Mouse (Mus musculus): ENCODE data around the gene Lclat1. TPM values are rescaled to one million over a fixed set of nuclear protein-coding genes. Genes with fewer than 3 reads are reported as not detected.

The Lclat1 gene
- polyA plus RNA-seq (2012; rRNA removed): 7.7 and 9.2 TPM in 2 replicates

DNA sequence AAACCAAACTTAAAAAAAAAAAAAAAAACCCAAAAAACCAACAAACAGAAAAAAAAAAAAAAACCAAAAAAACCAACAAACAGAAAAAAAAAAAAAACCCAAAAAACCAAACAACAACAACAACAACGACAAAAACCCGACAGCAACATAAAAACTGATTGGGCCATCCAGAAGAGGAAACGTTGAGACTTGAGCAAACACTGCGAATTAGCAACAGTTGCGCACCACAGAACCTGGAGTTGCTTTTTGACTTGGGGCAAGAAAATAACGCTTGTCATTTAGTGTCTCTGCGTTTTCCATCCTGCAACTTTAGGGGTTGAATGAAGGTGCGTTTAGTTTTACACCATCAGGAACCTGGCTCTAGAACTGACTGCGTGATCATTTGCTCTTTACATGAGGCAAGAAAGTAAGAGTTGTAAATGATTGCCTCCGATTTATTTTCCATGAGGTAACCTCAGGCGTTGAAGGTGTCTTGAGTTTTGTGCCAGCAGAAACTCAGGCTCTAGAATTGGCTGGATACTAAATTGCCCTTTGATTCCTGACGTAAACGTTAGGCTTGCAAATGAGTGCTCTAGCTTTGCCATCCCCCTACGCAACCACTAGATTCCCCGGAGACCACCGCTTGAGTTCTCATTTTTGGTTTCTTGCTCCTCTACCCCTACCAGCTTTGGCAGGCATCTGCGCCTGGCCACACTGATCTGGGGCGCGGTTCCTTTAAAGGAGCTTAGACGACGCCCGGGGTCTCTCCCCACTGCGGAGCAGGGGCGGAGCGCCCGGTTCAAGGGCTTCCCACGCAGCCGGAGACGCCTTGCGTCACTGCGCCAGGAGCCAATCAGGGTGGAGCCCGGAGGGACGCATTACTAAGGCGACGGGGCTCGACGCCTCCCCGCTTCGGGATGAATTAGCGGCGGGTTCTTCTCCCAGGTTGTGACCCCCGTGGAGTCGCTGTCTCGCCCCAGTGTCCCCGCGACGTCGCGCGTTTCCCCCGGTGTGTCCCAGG is at the start of gene Lclat1:
TSS of gene Lclat1 (plus strand) at position 828 of the 1,000 bp plus-strand sequence.
- H3K27ac ChIP-seq (ENCODE audit: control insufficient read depth, insufficient read depth, low read depth, low read length): peak within 1 kb of the TSS; percentile 87

DNA sequence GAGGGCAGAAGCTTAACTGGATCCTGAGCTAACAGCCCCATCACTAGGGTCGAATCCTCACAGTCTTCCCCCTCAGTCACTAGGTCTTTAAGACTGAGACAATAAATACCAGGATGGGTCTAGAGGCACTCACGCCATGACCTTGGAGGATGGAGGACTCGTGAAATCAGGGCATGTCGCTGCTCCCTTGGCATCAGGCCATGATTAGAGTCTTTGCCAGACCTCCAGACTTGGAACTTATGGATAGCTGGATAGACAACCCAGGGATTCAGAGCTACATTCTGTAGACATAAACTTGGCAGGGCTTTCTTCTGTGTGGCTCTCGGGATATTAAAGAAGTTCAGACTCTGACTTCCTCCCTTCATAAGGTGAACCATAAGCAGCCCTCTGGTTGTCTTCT is 49.5 kb upstream of the Lclat1 start:
- no peak overlapping the region for H3K4me3 ChIP-seq (ENCODE audit: control insufficient read depth, low read depth, low read length)
- H3K36me3 ChIP-seq (ENCODE audit: control insufficient read depth, insufficient read depth, low read length): no peaks in the 10 kb centered on the region
- H3K27me3 ChIP-seq (ENCODE audit: control insufficient read depth, insufficient read depth, low read length): no peaks in the 10 kb centered on the region
- no peak for TF ChIP-seq POLR2A (IDR thresholded peaks at IDR 0.05; ENCODE audit: control insufficient read depth, low read depth, low read length)
- TF ChIP-seq CTCF (IDR thresholded peaks at IDR 0.05; ENCODE audit: control insufficient read depth, insufficient read depth, insufficient replicate concordance, low read depth, low read length): no peak
- H3K27ac ChIP-seq (ENCODE audit: control insufficient read depth, insufficient read depth, low read depth, low read length): no peak overlapping the region
- no peaks in the 10 kb centered on the region for H3K4me1 ChIP-seq (ENCODE audit: control insufficient read depth, insufficient read depth, low read length)

More for the DNA sequence above, at the start of gene Lclat1:
- peak; percentile 77 for TF ChIP-seq POLR2A (IDR thresholded peaks at IDR 0.05; ENCODE audit: control insufficient read depth, low read depth, low read length)
- TF ChIP-seq CTCF (IDR thresholded peaks at IDR 0.05; ENCODE audit: control insufficient read depth, insufficient read depth, insufficient replicate concordance, low read depth, low read length): no peak
- Histone ChIP-seq H3K27me3 (ENCODE audit: control insufficient read depth, insufficient read depth, low read length) (no peaks in the 10 kb centered on the region), H3K36me3 (ENCODE audit: control insufficient read depth, insufficient read depth, low read length) (no peaks in the 10 kb centered on the region), H3K4me3 (ENCODE audit: control insufficient read depth, low read depth, low read length) (peak within 1 kb of the TSS; percentile 97), H3K4me1 (ENCODE audit: control insufficient read depth, insufficient read depth, low read length) (peaks cover 7% of the 10 kb centered on the region)

DNA sequence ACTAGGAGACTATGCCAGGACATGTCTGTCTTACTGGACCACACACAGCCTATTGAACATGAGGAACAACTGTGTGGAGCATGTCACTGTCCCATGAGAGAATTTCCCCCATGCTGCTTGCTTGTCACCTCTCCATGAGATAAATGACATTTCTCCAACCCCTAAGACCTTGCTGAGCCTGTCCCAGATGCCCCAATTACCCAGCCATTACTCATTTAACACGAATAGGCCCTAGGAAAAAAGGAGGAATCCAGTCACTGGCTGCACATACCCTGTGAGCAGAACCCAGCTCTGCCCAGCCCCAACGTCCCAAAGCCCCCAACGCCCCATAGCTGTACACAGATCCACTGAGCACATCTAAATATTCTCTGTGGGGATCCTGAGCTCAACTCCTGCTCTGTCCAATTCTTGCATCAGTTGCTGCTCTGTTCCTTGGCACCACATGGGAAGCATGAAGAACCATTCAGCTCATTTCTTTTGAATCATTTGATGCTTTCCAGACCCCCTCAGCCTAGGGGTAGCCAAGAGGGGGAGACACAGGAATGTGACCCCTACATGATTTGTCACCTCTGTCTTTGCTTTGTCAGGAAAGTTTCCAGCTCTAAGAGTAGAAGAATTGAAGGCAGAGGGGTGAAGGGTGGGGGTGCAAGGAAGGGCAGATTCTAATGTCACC is 47.4 kb upstream of the Lclat1 start:
- Histone ChIP-seq H3K27ac (ENCODE audit: control insufficient read depth, insufficient read depth, low read depth, low read length) (no peak overlapping the region), H3K4me3 (ENCODE audit: control insufficient read depth, low read depth, low read length) (no peak overlapping the region), H3K36me3 (ENCODE audit: control insufficient read depth, insufficient read depth, low read length) (no peaks in the 10 kb centered on the region), H3K27me3 (ENCODE audit: control insufficient read depth, insufficient read depth, low read length) (no peaks in the 10 kb centered on the region), H3K4me1 (ENCODE audit: control insufficient read depth, insufficient read depth, low read length) (no peaks in the 10 kb centered on the region)
- TF ChIP-seq CTCF (IDR thresholded peaks at IDR 0.05; ENCODE audit: control insufficient read depth, insufficient read depth, insufficient replicate concordance, low read depth, low read length) (no peak), POLR2A (IDR thresholded peaks at IDR 0.05; ENCODE audit: control insufficient read depth, low read depth, low read length) (no peak)

DNA sequence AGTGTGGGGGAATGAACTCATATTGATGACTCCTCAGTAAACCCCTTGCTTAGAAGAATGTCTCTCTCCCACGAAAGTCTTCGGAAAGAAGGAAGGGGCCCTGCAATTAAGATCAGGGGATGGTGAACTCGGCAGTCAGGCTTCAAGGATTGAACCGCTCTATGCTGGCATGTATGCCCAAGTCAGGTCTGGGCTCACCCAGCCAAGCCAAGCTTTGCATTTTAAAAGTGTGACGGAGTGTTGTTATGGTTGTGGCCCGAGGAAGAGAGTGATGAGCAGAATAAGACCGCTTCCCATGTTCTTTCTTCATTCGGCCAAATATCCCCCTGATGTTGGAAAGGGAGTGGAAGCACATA is 46.9 kb upstream of the Lclat1 start:
- Histone ChIP-seq H3K27me3 (ENCODE audit: control insufficient read depth, insufficient read depth, low read length) (no peaks in the 10 kb centered on the region), H3K4me3 (ENCODE audit: control insufficient read depth, low read depth, low read length) (no peak overlapping the region), H3K27ac (ENCODE audit: control insufficient read depth, insufficient read depth, low read depth, low read length) (no peak overlapping the region), H3K4me1 (ENCODE audit: control insufficient read depth, insufficient read depth, low read length) (no peaks in the 10 kb centered on the region), H3K36me3 (ENCODE audit: control insufficient read depth, insufficient read depth, low read length) (no peaks in the 10 kb centered on the region)
- TF ChIP-seq CTCF (IDR thresholded peaks at IDR 0.05; ENCODE audit: control insufficient read depth, insufficient read depth, insufficient replicate concordance, low read depth, low read length) (no peak), POLR2A (IDR thresholded peaks at IDR 0.05; ENCODE audit: control insufficient read depth, low read depth, low read length) (no peak)

DNA sequence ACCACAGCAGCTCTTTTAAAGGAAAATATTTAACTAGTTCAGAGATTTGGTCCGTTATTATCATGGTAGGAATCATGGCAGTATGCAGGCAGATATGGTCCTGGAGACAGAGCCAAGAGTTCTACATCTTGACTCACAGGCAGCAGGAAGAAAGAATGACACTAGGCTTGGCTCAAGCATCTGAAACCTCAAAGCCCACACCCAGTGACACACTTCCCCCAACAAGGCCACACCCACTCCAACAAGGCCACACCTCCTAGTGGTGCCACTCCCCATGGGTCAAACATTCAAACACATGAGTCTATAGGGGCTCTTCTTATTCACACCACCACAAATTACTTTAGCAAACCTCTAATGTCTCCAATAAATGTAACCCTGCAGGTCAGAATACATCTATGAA is 45.1 kb upstream of the Lclat1 start:
- Histone ChIP-seq H3K27me3 (ENCODE audit: control insufficient read depth, insufficient read depth, low read length) (no peaks in the 10 kb centered on the region), H3K4me1 (ENCODE audit: control insufficient read depth, insufficient read depth, low read length) (no peaks in the 10 kb centered on the region; the same call in 1 of the 2 replicates), H3K36me3 (ENCODE audit: control insufficient read depth, insufficient read depth, low read length) (no peaks in the 10 kb centered on the region), H3K4me3 (ENCODE audit: control insufficient read depth, low read depth, low read length) (no peak overlapping the region), H3K27ac (ENCODE audit: control insufficient read depth, insufficient read depth, low read depth, low read length) (no peak overlapping the region)
- TF ChIP-seq CTCF (IDR thresholded peaks at IDR 0.05; ENCODE audit: control insufficient read depth, insufficient read depth, insufficient replicate concordance, low read depth, low read length): no peak
- no peak for TF ChIP-seq POLR2A (IDR thresholded peaks at IDR 0.05; ENCODE audit: control insufficient read depth, low read depth, low read length)

DNA sequence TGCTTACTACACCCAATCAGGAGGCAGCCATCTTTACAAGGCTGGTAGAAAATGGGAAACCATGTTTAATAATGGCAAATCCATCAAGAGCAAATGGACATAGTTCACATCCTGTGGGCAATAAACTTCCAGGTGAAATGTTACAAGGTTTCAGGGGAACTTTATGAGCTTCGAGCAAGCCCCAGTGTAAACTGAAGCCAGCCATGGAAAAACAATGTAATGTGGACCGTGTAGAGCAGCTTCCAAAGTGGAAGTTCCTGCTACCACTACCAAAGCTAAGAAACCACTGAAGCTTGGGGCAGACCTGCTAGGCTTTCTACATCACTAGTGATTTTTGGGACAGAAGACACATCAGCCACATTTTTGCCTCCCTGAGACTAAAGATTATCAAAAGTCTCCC is 44.5 kb upstream of the Lclat1 start:
- Histone ChIP-seq H3K36me3 (ENCODE audit: control insufficient read depth, insufficient read depth, low read length) (no peaks in the 10 kb centered on the region), H3K4me1 (ENCODE audit: control insufficient read depth, insufficient read depth, low read length) (no peaks in the 10 kb centered on the region; the same call in 1 of the 2 replicates), H3K4me3 (ENCODE audit: control insufficient read depth, low read depth, low read length) (no peak overlapping the region), H3K27me3 (ENCODE audit: control insufficient read depth, insufficient read depth, low read length) (no peaks in the 10 kb centered on the region), H3K27ac (ENCODE audit: control insufficient read depth, insufficient read depth, low read depth, low read length) (no peak overlapping the region)
- TF ChIP-seq POLR2A (IDR thresholded peaks at IDR 0.05; ENCODE audit: control insufficient read depth, low read depth, low read length) (no peak), CTCF (IDR thresholded peaks at IDR 0.05; ENCODE audit: control insufficient read depth, insufficient read depth, insufficient replicate concordance, low read depth, low read length) (no peak)

DNA sequence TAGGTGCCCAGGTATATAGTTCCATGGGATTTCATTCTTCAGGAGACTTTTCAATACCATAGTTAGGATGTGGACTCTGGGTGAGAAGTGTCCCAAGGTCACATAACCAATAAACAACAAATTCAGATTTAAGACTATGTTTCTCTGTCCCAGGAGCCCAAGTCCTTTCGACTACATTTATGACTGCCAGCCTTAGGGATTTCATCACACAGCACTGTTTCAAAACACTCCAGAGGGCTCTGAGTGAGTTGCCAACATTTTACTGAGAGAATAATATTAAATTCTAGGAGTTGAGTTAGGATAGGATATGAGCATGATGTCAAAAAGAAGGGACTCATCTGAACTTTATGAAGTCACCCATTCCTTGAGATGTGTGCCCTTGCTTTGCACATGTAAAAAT is 44.0 kb upstream of the Lclat1 start:
- Histone ChIP-seq H3K4me1 (ENCODE audit: control insufficient read depth, insufficient read depth, low read length) (no peaks in the 10 kb centered on the region; the same call in 1 of the 2 replicates), H3K36me3 (ENCODE audit: control insufficient read depth, insufficient read depth, low read length) (no peaks in the 10 kb centered on the region), H3K4me3 (ENCODE audit: control insufficient read depth, low read depth, low read length) (no peak overlapping the region), H3K27ac (ENCODE audit: control insufficient read depth, insufficient read depth, low read depth, low read length) (no peak overlapping the region), H3K27me3 (ENCODE audit: control insufficient read depth, insufficient read depth, low read length) (no peaks in the 10 kb centered on the region)
- no peak for TF ChIP-seq CTCF (IDR thresholded peaks at IDR 0.05; ENCODE audit: control insufficient read depth, insufficient read depth, insufficient replicate concordance, low read depth, low read length)
- TF ChIP-seq POLR2A (IDR thresholded peaks at IDR 0.05; ENCODE audit: control insufficient read depth, low read depth, low read length): no peak

Data from testis, adult 2 months (tissue).